Mouse (Mus musculus) ovary, postnatal 14 days (tissue): ENCODE data around the gene Qser1.

Source experiments
- DNase-seq: peaks from one replicate; pipeline ENCODE4 v3.0.0; 2022; ENCODE audit warnings: low spot score

The Qser1 gene

DNA sequence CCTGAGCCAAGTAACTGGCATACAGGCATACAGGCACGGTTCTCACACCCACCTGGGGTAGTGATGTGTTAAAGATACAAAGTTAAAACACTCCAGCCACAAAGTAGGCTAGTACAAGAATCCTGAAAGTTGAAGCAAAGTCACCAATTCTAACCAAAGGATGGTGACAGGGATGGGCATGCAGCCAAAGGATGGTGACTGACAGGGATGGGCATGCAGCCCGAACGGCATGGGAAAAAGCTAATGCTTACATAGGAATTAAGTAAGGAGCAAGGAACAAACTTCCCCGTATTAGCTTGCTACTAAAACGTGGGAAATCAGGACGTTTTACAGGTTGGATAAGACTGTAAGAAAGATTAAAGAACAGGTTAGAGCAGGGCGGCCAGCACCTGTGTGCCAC, 80.3 kb downstream of the Qser1 start:
- no peak for DNase-seq

DNA sequence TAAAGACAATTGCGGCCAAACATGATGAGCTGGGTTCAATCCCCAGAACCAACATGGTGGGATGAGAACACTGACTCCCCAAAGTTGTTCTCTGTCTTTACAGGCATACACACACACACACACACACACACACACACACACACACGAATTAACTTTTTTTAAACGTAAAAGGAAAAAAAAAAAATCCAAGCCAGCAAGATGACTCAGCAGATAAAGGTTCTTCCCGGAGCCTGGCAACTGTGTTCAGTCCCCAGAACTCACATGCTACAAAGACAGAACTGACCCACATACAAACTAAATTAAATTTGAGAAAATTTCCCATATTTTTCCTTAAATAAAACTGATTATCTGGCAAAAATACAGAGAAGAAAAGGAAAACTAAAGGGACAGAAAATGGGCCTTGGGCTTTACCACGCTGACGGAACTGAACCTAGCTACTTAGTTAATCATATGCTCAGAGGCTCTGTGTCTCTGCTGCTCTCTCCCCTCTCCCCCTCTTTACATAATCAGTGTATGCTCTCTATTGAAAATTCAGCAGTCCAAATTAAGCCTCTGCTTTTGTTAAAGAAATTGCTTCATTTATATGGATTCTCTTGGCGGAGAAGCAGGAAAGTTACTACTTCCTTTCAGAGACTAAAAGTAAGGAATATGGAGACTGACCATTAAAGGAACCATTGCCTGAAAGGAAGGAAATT, 83.9 kb downstream of the Qser1 start:
- DNase-seq: no peak

DNA sequence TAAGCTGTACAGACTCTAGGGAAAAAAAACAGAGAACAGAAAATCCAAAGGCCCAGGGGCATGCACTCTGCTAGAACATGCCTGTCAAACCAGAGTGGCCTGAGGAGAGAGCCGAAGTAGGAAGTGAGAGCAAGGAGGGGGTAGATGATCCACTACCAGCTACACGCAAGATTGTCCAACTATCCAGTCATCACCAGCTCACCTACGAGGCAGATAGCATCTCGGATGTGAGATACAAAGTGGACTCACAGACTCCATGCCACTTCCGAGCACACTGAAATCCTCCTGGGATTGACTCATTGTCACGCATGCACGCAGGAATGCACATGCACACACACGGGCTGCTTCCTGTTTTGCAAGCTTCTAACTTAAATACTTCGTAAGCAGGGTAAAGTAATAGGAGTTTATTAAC, 84.5 kb downstream of the Qser1 start:
- DNase-seq: no peak

DNA sequence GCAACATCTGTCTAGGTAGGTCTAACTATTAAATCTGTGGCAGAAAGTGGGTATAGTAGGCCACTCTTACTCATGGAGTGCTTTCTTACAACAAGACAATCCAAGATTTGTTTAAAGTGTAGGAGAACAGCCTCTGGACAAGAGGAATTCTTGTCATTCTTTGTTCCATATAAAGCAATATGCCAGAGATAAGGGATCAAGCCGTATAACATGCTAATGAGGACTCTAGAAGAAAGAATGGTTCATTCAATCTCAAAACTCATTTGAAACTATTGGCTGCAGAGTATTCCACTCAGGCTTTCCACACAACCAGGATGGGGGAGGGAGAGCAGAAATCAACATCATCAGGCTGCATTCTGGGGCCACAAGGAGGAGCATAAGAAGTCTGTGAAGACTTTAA, 89.2 kb downstream of the Qser1 start:
- no peak for DNase-seq

DNA sequence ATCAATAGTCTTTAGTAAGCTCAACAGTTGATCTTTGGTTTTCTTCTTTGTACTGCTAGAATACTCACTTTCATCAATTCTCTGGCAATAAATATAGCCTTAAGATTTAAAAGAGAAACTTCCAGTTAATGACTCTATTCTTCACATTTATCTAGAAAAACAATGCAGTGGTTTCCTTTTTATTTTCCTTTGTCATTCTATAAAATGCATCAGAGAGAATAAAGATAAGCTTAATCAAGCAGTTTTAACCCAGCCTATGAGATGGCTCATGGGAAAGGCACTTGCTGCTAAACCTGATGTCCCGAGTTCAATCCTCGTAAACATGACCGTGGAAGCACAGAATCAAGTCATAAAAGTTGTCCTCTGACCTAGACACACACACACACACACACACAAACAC, 94.5 kb downstream of the Qser1 start:
- no peak for DNase-seq

DNA sequence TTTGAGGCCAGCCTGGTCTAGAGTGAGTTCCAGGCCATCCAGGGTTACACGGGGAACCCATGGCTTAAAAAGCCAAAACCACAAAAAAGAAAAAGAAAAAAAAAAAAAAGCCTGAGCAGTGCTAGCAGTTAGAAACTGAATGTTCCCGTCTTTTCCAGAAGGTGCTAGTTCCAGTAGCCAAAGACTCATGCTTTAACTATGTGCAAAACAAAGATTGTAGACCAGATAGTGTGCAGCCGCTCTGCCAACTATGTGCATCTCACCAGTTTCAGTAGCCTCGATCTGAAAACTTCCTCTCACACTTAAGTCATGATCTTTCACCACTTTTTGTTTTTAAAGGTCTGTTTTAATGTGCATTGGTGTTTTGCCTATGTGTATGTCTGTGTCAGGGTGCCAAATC, 98.7 kb downstream of the Qser1 start:
- DNase-seq: no peak

DNA sequence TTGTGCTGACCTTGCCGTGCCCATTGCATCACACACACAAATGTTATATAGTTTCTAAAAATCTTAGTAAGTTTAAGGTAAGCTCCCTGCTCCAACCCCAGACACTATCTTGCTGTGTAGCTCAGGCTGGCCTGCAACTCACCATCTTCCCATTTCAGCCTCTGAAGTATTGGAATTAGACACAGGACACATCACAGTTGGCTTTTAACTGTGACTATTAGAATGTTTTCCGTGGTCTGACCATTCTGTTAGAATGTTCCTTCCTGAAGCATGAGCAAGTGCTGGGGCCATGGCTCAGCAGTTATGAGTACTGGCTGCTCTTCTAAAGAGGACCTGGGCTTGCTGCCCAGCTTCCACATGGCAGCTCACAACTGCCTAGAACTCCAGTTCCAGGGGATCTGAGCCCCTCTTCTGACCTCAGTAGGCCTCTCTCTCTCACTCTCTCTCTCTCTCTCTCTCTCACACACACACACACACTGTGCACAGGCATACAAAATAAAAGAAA, 99.3 kb downstream of the Qser1 start:
- no peak for DNase-seq

DNA sequence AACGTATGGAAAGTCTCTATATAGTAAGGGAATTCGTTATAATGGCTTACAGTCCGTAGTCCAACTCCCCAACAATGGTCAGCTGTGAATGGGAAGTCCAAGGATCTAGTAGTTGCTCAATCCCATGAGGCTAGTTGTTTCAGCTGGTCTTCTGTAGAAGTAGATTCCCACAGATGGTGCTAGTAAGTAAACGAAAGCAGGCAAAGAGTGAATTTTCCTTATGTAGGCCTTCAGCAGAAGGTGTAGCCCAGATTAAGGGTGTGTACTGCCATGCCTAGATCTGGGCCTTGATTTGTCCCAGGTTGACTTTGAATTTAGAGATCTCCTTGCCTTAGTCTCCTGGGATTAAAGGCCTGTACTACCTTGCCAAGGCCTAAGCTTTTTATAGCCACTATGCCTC, 100.3 kb downstream of the Qser1 start, which contains the start of gene Pin1rt1:
Pin1rt1 (minus strand) TSS at position 101 of the 400 bp plus-strand sequence.
- no peak for DNase-seq

DNA sequence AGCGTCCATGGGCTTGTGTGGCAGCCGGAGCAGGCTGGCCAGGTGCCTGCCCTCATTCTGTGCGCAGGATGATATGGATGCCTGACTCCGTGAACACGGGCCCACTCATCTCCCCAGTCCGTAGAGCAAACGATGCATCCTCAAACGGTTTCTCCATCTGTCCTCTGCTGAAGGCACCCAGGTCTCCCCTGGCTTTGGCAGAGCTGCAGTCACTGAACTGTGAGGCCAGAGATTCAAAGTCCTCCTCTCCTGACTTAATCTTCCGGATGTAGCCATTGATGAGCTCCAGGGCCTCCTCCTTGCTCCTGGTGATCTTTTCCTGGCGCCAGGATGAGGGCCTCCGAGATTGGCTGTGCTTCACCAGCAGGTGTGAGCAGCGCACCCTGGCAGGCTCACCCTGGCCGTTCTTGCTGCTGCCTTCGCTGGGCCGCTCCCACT, 102.3 kb downstream of the Qser1 start:
- DNase-seq: no peak

DNA sequence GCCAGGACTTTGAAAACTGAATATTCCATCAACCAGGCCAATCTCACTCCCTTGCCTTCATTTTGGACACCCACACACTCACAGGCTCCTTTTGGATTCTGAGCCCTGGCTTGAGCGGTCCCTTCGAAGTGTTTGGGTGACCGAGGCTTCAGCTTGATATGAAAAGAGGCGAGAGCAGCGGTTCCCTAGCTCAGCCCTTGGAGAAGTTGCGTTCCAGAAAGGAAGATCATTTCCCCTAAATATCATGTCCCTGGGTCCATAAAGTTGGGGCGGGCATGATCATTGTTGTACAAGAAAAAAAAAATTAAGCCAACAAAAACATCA, 104.1 kb downstream of the Qser1 start:
- no peak for DNase-seq

DNA sequence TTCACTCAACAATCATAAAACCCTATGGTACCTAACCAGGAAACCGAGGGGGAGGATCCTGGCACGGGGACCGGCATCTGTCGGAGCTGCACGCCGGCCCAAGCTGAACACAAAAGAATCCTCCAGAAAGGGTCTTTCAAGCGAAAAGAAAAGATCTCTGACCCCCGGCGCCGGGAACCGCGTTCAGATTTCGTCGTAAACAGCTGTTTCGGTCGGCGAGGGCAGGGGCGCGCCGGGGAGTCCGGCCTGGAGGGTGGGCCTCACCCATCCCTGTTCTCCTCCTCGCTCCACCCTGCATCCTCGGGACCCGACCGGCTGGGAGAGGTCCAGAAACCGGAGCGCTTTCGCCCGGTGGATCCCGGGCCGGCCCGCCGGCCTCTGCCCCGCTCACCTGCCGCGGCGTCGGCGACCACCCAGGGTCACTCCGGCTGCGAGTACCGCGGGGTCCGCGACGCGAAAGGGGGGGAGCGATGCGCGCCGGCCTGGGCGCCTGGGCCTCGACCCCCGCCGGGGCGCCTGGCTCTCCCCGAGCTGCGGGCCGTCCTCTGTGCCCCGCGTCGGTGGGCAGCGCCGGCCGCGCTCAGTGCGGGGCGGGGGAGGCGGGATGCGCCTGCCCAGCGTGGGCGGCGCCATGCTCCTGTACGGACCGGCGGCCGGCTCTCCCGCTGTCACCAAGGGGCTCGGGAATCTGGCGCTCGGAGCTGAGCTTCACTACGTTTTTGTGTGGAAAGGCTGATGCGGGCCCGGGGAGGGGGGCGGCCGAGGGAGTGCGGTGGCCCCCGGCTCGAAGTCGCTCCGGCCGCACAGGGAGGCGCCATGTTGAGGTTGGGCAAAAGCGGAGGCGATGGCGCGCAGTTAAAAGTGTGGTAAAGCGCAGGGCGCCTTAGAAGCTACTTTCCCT, 104.7 kb downstream of the Qser1 start, which contains the start of gene Tcp11l1:
Tcp11l1 (minus strand) TSS at position 585 of the 901 bp plus-strand sequence.
- DNase-seq: peak; percentile 49

DNA sequence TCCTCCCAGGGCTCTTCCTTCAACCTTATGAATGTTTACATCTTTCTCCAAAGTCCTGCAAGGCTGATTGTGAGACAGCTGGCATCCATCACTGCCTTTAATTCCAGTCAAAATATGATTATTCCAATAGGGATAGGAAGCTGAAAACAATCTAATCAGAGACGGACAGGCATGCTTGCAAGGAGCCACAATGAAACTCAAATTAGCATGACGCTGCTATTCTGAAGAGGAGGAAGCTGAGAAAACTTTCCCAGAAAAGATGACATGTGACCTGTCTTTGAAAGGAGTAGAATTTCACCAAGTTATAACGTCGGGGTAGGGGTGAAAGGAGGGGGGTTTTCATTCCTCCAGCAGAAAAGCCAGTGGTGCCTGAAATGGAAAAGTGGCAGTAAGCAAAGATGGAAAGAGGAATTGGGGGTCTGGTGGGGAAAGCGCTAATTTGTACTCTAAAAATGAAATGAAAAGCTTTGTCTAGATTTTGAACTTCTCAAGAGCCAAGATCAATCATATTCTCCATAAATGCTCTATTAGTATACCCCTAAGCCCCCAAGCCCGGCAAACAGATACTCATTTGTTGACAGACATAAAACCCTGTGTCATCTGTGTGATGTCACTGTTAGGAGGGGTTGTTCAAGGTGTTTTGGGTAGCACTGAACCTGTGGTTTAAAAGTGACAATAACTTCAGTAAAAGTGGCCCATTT, 105.7 kb downstream of the Qser1 start:
- DNase-seq: no peak

DNA sequence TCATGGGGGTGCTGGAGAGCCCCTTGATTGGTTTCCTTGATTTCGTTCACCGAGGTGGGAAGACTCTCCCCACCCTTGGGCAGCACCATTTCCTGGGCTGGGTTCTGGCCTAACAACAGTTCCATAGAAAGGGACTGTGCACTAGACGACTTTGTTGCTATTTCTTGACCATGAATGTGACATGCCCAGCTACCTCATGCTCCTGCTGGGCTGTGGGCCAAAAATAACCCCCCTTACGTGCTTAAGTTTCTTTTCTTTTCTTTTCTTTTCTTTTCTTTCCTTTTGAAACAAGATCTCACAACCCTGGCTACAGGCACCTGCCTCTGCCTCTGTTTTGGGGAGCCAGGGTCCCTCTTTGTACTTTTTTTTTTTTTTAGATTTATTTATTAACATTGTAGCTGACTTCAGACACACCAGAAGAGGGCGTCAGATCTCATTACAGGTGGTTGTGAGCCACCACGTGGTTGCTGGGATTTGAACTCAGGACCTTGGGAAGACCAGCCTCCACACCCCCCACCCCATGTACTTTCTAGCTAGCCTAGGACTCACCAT, 106.7 kb downstream of the Qser1 start:
- DNase-seq: no peak
